Mouse (Mus musculus) embryonic facial prominence, embryonic 10.5 days (tissue): ENCODE measurements around the gene Bsdc1. TPM values are rescaled to one million over a fixed set of nuclear protein-coding genes. Genes with fewer than 3 reads are reported as not detected.

ENCODE experiments used
- polyA plus RNA-seq: library from polyadenylated mRNA; unstranded; fragments of >200 nt; fragmentation: Nextera tagmentation; extraction: Ambion mirVana; gene quantifications from 2 replicates; pipeline ENCODE4 v1.2.1, GENCODE M21; 2016

Bsdc1 gene
- polyA plus RNA-seq, 1 experiment from 2014 or later, result 21.5 TPM

Other genes starting within 250 kb of the Bsdc1 start
- 3.3 and 3.5 TPM in 2 replicates for gene C77080, start 200.2 kb upstream of the Bsdc1 start, polyA plus RNA-seq
- 0.48 and 0.71 TPM in 2 replicates for gene Sync, start 174.0 kb upstream of the Bsdc1 start, polyA plus RNA-seq
- gene Rbbp4, start 126.2 kb upstream of the Bsdc1 start, polyA plus RNA-seq, result 546 and 560 TPM in 2 replicates
- gene Zbtb8os, start 125.9 kb upstream of the Bsdc1 start, polyA plus RNA-seq, result 49.0 and 49.3 TPM in 2 replicates
- gene Zbtb8a, start 83.5 kb upstream of the Bsdc1 start, polyA plus RNA-seq, result 6.0 and 6.6 TPM in 2 replicates
- gene Zbtb8b, start 20.7 kb upstream of the Bsdc1 start, polyA plus RNA-seq, result 2.0 and 2.4 TPM in 2 replicates
- gene Tssk3, start 29.4 kb downstream of the Bsdc1 start, polyA plus RNA-seq, result not detected in 2 replicates
- gene Fam229a, start 29.6 kb downstream of the Bsdc1 start, polyA plus RNA-seq, result not detected in 2 replicates
- gene Marcksl1, start 52.0 kb downstream of the Bsdc1 start, polyA plus RNA-seq, result 1,428 and 1,442 TPM in 2 replicates
- 302 and 304 TPM in 2 replicates for gene Hdac1, start 81.1 kb downstream of the Bsdc1 start, polyA plus RNA-seq
- gene Lck, start 112.1 kb downstream of the Bsdc1 start, polyA plus RNA-seq, result 9.3 and 12.6 TPM in 2 replicates
- gene Fam167b, start 117.0 kb downstream of the Bsdc1 start, polyA plus RNA-seq, result 1.9 and 2.0 TPM in 2 replicates
- gene Eif3i, start 139.1 kb downstream of the Bsdc1 start, polyA plus RNA-seq, result 290 and 302 TPM in 2 replicates
- gene Tmem234, start 139.1 kb downstream of the Bsdc1 start, polyA plus RNA-seq, result 222 and 226 TPM in 2 replicates
- gene Dcdc2b, start 152.7 kb downstream of the Bsdc1 start, polyA plus RNA-seq, result 1.0 and 1.4 TPM in 2 replicates
- gene Iqcc, start 157.5 kb downstream of the Bsdc1 start, polyA plus RNA-seq, result 27.7 and 28.5 TPM in 2 replicates
- gene Ccdc28b, start 162.4 kb downstream of the Bsdc1 start, polyA plus RNA-seq, result 38.6 and 44.1 TPM in 2 replicates
- gene Txlna, start 179.5 kb downstream of the Bsdc1 start, polyA plus RNA-seq, result 115 and 117 TPM in 2 replicates
- 14.0 and 15.1 TPM in 2 replicates for gene Kpna6, start 211.2 kb downstream of the Bsdc1 start, polyA plus RNA-seq
- gene Tmem39b, start 235.3 kb downstream of the Bsdc1 start, polyA plus RNA-seq, result 14.3 and 14.7 TPM in 2 replicates